Mouse (Mus musculus): Measurements from ENCODE around the gene Tesk1.

Tesk1 gene

DNA sequence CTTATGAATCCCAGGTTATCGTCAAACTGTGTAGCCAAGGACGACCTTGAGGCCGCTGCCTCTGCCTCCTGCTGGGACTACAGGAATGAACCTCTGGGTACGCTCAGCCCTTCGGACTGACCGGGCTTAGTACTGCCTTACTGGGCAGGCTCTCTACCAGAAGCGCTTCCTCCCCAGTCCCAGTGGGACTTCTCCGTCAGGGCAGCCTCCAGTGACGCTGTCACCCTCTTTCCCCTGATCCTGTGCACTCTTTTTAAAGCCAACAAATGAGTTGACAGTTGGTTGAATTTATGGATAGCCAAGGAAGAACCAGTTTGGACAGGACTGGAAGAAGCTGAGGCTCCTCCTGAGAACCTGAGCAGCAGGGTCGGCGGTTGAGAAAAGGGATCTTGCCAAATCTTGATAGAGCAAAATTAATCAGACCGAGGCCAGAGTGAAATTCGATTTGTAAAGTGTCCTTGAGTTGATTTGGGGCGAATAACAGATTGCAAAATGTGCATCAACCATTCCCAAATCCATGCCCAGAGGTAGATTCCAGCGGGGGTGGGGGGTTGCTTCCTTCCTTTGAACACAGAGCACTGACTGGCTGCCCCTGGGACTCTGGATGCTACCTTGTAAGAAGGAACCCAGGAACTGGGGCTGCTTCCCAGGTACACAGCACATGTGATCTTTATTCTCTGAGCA, 22.6 kb upstream of the Tesk1 start:
- 57% methylated on average over 15 of the region's 15 CpGs for WGBS

DNA sequence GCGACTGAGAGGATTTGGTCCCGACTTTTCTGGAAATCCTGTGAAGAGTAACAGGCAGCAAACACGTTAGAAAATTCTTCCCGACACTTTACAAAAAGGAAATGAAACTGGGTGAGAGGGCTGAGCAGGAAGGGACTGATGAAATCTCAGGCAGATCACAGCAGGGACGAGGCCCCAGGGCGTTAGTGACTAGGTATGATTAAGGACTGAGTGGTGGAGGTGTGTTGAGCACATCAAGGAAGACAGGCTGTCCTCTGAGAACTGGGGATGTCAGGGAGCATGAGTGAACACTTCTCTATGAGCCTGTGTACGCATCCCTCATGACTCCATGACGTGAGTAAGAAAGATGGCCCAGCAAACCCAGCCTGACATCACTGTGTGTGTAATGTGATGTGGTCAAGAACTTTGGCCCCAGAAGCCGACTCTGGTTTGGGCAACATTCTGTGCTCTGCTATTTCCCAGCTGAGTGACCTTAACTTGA, 21.9 kb upstream of the Tesk1 start:
- WGBS, result 44% methylated on average over 9 of the region's 9 CpGs

DNA sequence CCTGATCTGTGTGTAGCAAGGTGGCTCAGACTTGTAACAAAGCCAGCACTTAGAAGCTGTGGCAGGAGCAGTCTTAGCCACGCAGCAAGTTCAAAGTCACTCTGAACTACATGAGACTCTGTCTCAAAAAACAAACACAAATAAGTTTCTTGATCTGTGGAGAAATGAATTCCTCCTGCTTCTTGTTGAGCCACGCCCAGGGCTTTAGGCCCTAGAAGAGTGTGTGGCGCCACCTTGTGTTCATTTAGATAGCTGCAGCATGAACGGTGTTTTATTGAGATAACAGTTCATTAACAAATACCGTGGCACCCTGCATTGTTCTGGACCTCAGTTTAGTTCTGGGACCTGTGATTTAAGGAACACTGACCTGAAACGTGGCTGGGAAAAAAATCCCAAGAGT, 21.4 kb upstream of the Tesk1 start:
- WGBS, result 2% methylated on average over 6 of the region's 6 CpGs

- 83% methylated on average over 28 of the region's 28 CpGs for WGBS
Measured at GRCm38 (mm10) chr4:43421632-43422240, 20.0 kb upstream of the Tesk1 start.

GRCm38 (mm10) chr4:43423267-43423934, 18.3 kb upstream of the Tesk1 start:
- WGBS, result 87% methylated on average over 20 of the region's 20 CpGs

DNA sequence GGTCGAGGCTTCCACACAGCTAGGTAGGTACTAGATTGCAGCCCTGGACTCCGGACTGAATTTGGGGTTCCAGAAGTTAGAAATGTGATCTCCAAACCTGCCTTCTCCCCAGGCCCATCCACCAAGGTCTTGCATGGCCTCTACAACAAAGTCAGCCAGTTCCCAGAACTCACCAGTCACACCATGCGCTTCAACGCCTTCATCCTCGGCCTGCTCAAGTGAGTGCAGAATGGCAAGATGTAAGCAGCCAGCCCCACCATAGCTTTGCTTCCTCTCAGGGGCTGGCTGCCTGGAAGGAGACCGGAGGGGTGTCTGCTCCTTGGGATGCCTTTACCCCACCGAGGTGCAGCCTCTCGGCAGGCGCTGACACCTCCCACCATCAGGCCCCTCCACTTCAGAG, 17.7 kb upstream of the Tesk1 start:
- 89% methylated on average over 9 of the region's 9 CpGs for WGBS

GRCm38 (mm10) chr4:43425197-43425596, 16.5 kb upstream of the Tesk1 start:
- WGBS, result 55% methylated on average over 14 of the region's 14 CpGs

DNA sequence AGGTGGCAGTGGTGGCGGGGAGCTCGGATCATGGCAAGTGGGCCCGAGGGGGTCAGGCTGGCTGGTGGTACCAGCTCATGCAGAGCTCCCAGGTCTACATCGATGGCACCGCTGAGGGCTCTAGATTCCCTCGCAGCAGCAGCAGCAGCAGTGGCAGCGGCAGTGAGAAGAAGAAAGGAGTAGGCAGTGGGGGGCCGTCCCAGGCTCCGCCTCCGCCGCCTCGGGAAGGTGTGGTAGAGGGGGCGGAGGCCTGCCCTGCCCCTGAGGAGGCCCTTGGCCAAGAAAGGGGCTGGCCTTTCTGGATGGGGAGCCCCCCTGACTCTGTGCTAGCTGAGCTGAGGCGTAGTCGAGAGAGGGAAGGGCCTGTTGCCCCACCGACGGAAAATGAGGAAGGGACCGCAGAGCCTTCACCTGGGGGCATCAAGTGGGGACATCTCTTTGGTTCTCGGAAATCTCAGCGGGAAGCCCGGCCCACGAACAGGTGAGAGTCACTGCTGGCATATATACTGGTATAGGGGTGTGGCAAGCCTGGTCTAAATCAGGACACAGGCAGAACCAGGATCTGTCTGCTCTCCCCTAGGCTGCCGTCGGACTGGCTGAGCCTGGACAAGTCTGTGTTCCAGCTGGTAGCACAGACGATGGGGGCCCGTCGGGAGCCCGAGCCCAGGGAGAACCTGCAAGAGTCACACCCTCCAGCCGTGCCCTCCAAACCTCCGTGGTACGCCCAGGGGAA, 15.9 kb upstream of the Tesk1 start:
- 51% methylated on average over 31 of the region's 31 CpGs for WGBS

GRCm38 (mm10) chr4:43426487-43426886, 15.3 kb upstream of the Tesk1 start:
- 66% methylated on average over 10 of the region's 10 CpGs for WGBS

DNA sequence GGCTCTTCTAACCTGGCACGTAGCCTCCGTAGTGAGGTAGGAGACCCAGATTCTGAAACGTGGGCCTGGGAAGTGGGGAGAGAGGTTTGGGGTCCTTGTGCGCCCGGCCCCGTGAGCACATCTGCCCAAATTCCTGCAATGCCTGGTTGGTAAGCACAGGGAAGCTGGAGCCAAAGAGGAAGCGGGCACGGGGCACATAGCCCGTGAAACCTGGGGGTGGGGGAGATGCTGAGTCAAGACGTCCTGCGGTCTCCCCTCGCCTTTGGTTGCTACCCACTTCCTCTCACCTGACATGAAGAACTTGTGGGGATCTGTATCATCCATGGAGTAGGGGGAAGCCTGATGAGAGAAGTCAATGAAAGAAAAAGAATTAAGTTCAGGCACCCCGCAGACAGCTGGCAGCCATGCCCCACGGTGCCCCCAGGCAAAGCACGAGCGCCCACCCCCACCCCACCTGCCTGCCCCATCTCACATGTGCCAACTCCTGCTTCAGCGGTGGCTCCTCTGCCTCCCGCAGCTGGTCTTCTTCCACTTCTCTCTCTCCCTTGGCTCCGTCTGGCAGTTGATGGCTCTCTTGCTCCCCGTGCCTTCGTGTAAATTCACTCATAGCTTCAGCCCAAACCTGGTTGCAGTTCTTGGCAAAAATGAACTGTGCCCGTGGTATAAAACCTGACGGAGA, 14.1 kb upstream of the Tesk1 start:
- 37% methylated on average over 23 of the region's 23 CpGs for WGBS

- 48% methylated on average over 16 of the region's 16 CpGs for WGBS
Measured at GRCm38 (mm10) chr4:43428180-43428861, 13.4 kb upstream of the Tesk1 start.

DNA sequence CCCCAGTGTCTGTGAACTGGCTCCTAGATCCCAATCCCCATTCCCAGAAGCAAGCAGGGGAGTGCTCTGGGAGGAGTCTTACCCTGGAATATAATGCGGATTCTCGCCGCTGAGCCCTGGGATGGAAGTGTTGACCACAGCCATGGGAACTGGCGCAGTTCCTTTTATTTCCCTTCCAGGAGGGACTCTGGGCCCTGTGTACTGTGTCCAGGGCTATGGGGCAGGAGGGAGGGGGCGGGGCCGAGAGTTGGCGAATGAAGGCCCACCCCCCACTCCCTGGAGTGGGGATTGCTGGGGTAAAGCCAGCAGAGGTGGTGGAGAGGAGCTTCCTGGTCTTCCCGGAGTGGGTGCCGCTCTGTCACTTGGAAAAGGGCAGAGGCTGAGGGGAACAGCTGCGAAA, 12.8 kb upstream of the Tesk1 start, which contains the start of gene Fam166b:
TSS of gene Fam166b (minus strand) at position 189 of the 400 bp plus-strand sequence.
- 21% methylated on average over 10 of the region's 10 CpGs for WGBS

- WGBS, result 3% methylated on average over 4 of the region's 4 CpGs
Measured at GRCm38 (mm10) chr4:43431690-43432089, 10.0 kb upstream of the Tesk1 start.

DNA sequence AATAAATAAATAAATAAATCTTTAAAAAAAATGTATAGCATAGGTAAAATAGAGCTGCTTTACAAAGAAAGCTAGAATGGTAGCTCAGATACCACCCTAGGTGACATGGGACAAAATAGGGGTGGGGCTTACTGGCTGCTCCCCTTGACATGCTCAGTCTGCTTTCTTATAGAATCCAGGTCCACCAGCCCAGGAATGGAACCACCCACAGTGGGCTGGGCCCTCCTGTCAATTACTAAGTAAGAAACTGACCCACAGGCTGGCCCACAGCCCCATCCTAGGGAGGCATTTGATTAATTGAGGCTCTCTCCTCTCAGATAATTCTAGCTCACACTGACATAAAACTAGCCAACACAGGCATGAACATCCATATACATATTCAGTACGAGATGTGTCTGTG, 8.9 kb upstream of the Tesk1 start:
- 75% methylated on average over 1 of the region's 1 CpGs for WGBS

GRCm38 (mm10) chr4:43442044-43442443, 305 bp downstream of the Tesk1 start:
- WGBS, result under 1% methylated on average over 33 of the region's 33 CpGs

DNA sequence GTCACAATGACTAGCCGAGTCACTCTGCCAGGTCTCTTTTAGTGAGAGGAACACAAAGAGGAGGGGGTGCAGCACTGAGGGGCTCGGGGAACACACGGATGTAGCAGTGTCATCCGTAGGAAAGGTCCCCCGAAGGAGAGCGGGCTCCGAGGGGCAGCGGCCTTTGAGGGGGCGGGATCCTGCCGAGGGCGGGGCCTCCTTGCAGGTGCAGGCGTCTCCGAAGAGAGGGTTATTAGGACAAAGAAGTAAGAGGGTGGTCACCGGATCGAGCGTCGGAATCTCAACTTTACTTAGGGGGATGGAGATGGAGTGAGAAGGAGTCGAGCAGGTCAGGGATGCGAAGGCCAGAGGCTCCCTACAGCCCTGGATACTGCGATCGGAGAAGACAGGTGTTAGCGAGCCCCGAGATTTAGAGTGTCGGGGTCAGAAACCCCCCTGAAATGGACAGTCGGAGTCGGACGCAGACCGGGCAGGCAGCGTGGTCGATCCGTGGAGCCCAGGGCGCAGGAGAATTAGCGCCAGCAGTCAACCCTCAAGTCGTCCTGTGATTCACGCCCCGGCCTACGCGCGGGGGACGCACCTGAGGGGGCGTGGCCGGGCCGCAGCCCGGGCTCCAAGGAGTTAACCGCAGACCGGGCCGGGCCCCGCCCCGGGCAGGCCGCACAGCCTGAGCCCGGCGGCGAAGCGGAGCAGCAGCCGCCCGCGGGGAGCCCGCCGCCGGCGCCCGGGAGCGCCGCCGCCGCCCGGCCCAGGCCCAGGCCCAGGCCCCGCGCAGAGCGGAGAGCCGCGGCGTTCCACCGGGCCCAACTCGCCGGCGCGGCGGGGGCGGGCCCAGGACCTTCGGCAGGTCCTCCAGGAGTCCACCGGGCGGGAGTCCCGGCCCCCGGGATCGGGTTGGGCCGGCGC, 970 bp downstream of the Tesk1 start:
- WGBS, result under 1% methylated on average over 84 of the region's 88 CpGs

GRCm38 (mm10) chr4:43443511-43443910, 1.8 kb downstream of the Tesk1 start:
- 2% methylated on average over 28 of the region's 28 CpGs for WGBS

DNA sequence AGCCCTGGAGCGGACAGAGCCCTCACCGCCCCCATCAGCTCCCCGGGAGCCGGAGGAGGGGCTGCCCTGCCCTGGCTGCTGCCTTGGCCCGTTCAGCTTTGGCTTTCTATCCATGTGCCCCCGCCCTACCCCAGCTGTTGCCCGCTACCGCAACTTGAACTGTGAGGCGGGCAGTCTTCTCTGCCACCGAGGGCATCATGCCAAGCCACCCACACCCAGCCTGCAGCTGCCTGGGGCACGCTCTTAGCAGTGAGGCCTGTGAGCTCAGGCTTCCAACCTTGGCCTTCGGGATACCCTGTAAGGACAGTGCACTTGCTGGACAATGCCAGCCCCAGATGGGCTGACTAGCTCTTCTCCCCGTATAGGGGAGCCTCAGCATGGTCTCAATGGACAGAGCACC, 5.5 kb downstream of the Tesk1 start:
- WGBS, result 56% methylated on average over 13 of the region's 13 CpGs

DNA sequence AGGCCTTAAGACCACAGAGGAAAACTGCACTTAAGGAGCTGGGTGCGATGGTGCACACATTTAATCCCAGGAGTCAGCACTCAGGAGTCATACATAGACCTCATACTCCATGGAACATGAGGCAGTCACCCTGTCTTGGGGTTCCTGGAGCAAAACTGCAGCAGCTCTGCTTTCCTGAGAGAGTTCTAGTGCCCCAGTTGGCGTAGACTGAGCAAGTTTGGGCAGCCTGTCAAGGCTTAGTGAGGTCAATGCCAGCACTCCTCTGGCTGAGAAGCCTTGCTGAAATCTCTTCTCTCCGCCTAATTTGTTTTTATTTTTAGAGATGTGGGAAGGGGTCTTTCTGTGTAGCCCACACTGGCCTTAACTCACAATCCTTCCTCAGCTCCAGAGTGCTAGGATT, 6.8 kb downstream of the Tesk1 start:
- 77% methylated on average over 3 of the region's 3 CpGs for WGBS

DNA sequence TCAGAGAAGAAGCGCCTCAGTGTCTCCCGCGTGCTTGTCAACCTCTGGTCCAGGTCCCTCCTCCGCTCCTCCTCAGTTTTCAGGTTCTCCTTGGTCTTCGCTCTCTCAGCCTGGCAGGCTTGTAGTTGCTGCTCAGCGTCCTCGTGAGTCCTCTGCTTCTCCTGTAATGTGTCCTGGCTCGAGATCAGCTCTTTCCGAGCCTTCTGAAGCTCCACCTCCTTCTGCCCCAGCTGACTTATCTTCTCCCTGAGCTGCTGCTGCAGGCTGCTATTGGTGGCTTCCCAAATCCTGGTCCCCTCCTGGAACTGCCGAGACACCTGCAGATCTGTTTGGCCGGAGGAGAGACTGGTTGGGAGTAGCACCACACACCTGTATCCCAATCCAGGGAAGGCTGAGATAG, 10.6 kb downstream of the Tesk1 start:
- 51% methylated on average over 11 of the region's 11 CpGs for WGBS

Measured in cerebral cortex, adult 2 months (tissue).